Mouse (Mus musculus): ENCODE data around the gene Tnrc6a. TPM values are rescaled to one million over a fixed set of nuclear protein-coding genes. Genes with fewer than 3 reads are reported as not detected.

Gene Tnrc6a
- polyA plus RNA-seq, 1 experiment = 88.9 TPM

DNA sequence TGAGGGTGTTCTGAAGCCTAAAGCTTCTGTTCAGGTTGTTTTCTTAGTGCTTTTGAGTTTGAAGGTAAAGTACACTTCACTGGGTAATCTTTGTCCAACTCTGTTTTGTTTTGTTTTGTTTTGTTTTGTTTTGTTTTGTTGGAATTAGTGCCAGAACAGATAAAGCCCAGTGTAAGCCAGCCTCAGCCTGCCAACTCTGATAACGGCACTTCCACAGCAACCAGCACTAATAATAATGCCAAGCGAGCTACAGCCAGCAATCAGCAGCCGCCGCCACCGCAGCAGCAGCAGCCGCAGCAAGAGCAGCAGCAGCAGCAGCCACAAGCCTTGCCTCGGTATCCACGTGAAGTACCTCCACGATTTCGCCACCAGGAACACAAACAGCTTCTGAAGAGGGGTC, 38.7 kb downstream of the Tnrc6a start:
- peak; percentile 5 for DNase-seq (ENCODE audit: low read depth)
- no peak for TF ChIP-seq CTCF (IDR thresholded peaks at IDR 0.05; ENCODE audit: borderline replicate concordance, extremely low read depth, insufficient read depth, insufficient read length)
- no peak for TF ChIP-seq POLR2A (IDR thresholded peaks at IDR 0.05; ENCODE audit: borderline replicate concordance, extremely low read depth, insufficient read depth, insufficient read length, poor library complexity, severe bottlenecking)

DNA sequence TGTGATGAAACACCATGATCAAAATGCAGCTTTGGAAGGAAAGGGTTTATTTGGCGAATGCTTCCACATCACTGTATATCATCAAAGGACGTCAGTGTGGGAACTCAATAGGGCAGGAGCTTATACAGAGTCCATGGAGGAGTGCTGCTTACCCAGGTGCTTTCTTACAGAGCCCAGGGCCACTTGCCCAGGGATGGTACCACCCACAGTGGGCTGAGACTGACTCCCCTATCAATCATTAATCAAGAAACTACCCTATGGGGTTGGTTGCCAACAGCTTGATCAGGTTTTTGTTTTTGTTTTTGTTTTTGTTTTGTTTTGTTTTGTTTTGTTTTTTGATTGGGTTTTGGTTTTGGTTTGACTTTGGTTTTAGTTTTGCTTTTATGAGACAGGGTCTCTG, 43.8 kb downstream of the Tnrc6a start:
- DNase-seq (ENCODE audit: low read depth) = no peak
- no peak for TF ChIP-seq CTCF (IDR thresholded peaks at IDR 0.05; ENCODE audit: borderline replicate concordance, extremely low read depth, insufficient read depth, insufficient read length)
- TF ChIP-seq POLR2A (IDR thresholded peaks at IDR 0.05; ENCODE audit: borderline replicate concordance, extremely low read depth, insufficient read depth, insufficient read length, poor library complexity, severe bottlenecking) = no peak

DNA sequence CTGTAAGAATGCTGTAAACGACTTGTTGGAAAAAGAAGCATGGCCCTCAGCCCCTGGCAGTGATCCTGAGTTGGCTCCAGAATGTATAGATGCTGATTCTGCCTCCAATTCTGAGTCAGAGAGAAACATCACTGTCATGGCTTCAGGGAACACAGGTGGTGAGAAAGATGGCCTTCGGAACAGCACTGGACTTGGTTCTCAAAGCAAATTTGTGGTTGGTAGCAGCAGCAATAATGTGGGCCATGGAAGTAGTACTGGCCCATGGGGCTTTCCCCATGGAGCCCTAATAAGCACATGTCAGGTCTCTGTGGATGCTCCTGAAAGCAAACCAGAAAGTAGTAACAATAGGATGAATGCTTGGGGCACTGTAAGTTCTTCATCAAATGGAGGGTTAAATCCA, 45.9 kb downstream of the Tnrc6a start:
- DNase-seq (ENCODE audit: low read depth) = no peak
- TF ChIP-seq CTCF (IDR thresholded peaks at IDR 0.05; ENCODE audit: borderline replicate concordance, extremely low read depth, insufficient read depth, insufficient read length) (no peak), POLR2A (IDR thresholded peaks at IDR 0.05; ENCODE audit: borderline replicate concordance, extremely low read depth, insufficient read depth, insufficient read length, poor library complexity, severe bottlenecking) (no peak)

DNA sequence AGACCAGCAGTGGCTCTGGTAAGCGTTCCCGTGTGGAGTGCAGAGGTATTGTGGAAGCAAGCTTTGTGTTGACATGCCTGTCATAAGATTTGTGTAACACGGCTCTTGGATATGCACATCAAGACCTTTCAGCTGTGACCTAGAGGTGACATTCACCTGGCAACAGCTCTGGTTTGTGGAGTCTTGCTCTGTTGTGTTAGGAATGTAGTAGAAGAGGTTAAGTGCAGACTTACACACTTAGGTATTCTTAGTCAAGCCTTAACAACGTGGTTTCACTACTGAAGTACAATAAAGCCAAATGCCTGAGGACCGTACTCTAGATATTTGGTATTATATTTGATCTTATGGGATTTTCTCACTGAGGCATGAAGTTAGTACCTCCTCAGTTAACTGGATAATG, 48.4 kb downstream of the Tnrc6a start:
- TF ChIP-seq POLR2A (IDR thresholded peaks at IDR 0.05; ENCODE audit: borderline replicate concordance, extremely low read depth, insufficient read depth, insufficient read length, poor library complexity, severe bottlenecking) (no peak), CTCF (IDR thresholded peaks at IDR 0.05; ENCODE audit: borderline replicate concordance, extremely low read depth, insufficient read depth, insufficient read length) (no peak)
- no peak for DNase-seq (ENCODE audit: low read depth)

DNA sequence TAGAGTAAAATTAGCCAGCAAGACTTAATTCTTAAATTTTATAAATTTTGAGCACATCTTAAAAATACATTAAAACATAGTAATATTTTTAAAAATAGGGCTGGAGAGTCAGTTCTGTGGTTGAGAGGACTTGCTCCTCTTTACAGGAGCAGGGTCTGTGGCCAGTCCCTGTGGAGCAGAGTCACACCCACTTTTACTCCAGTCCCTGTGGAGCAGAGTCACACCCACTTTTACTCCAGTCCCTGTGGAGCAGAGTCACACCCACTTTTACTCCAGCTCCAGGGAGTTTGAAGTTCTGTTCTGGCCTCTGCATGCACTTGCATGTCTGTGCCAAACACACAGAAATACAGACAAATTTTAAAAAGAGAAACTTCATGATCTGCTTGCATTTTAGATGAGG, 53.5 kb downstream of the Tnrc6a start:
- TF ChIP-seq POLR2A (IDR thresholded peaks at IDR 0.05; ENCODE audit: borderline replicate concordance, extremely low read depth, insufficient read depth, insufficient read length, poor library complexity, severe bottlenecking) (no peak), CTCF (IDR thresholded peaks at IDR 0.05; ENCODE audit: borderline replicate concordance, extremely low read depth, insufficient read depth, insufficient read length) (no peak)
- DNase-seq (ENCODE audit: low read depth) = no peak

DNA sequence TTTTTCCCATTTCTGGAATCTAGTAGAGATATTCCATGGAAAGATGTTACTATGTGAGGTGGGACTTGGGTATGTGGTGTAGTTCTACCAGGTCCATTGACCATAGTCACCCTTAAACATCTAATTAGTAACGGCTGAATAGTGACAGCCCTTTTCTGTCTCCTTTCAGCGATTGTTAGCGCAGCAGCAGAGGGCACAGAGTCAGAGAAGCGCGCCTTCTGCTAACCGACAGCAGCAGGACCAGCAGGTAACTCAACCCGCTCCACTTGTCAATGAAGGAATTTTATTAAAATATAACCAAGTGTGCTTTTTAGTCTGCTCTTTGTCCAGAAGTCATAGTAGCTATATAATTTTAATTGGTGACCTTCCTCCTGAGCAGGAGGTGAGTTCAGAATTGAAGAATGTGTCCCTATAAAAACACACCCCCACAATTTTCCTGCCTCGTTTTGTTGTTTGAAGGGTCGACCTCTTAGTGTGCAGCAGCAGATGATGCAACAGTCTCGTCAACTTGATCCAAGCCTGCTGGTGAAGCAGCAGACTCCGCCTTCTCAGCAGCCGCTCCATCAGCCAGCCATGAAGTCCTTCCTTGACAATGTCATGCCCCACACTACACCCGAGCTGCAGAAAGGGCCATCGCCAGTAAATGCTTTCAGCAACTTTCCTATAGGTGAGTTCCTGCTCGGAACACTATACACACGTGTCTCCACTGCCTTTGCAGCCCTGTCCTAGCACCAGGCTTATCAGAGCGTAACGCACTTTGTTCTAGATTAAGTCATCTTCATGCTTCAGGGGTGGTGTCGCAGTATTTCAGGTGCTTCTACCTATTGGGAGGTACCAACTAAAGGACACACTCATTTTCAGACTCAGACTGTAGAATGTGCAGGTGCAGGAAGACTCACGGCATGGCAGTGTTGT, 58.4 kb downstream of the Tnrc6a start:
- no peak for TF ChIP-seq CTCF (IDR thresholded peaks at IDR 0.05; ENCODE audit: borderline replicate concordance, extremely low read depth, insufficient read depth, insufficient read length)
- TF ChIP-seq POLR2A (IDR thresholded peaks at IDR 0.05; ENCODE audit: borderline replicate concordance, extremely low read depth, insufficient read depth, insufficient read length, poor library complexity, severe bottlenecking) = no peak
- DNase-seq (ENCODE audit: low read depth) = no peak

DNA sequence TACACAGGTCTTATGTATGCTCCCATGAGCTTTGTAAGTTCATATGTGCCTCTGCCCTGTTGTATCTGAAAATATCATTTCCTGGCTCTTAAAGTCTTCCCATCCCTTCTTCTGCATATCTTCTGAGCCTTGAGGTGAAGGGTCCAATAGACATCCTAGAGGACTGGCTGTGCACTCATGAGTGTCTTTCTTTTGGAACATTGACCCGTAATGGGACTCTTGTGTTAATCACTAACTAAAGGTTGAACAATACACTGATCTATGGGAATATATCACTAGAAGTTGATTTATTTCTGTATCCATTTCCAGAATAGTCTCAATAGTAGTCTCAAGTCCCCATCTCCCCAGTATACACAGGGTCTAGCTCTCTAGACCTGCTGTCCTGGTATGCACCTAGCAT, 61.2 kb downstream of the Tnrc6a start:
- TF ChIP-seq CTCF (IDR thresholded peaks at IDR 0.05; ENCODE audit: borderline replicate concordance, extremely low read depth, insufficient read depth, insufficient read length) (no peak), POLR2A (IDR thresholded peaks at IDR 0.05; ENCODE audit: borderline replicate concordance, extremely low read depth, insufficient read depth, insufficient read length, poor library complexity, severe bottlenecking) (no peak)
- no peak for DNase-seq (ENCODE audit: low read depth)

DNA sequence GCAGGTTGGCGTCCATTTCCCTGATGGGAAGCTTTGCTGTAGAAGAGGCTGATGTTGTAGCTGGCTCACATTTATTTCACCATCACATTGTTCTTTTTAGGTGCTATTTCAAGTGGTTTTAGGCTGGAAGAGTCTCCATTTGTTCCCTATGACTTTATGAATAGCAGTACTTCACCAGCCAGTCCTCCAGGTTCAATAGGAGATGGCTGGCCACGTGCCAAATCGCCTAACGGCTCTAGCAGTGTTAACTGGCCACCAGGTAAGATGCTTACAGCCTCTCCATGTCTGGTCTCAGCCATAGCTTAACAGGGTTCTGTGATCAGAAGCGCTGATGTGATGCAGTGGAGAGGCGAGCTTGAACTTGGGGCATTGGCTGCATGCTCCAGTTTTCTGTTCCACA, 62.8 kb downstream of the Tnrc6a start:
- no peak for TF ChIP-seq CTCF (IDR thresholded peaks at IDR 0.05; ENCODE audit: borderline replicate concordance, extremely low read depth, insufficient read depth, insufficient read length)
- TF ChIP-seq POLR2A (IDR thresholded peaks at IDR 0.05; ENCODE audit: borderline replicate concordance, extremely low read depth, insufficient read depth, insufficient read length, poor library complexity, severe bottlenecking) = no peak
- peak; percentile 4 for DNase-seq (ENCODE audit: low read depth)

DNA sequence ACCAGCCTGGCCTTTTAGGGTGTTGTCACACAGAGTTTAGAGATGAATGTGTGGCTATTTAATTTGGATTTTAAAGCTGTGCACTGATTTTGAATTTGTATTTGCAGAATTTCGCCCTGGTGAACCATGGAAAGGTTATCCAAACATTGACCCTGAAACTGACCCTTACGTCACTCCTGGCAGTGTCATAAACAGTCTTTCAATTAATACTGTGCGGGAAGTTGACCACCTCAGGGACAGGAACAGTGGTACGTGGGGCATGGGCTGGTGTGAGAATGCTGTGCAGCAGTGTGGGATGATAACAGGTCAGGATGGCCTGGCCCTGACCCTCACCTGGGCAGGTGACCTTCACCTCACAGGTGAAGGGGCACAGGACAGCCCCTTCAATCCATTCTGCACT, 63.6 kb downstream of the Tnrc6a start:
- DNase-seq (ENCODE audit: low read depth) = no peak
- TF ChIP-seq CTCF (IDR thresholded peaks at IDR 0.05; ENCODE audit: borderline replicate concordance, extremely low read depth, insufficient read depth, insufficient read length) (no peak), POLR2A (IDR thresholded peaks at IDR 0.05; ENCODE audit: borderline replicate concordance, extremely low read depth, insufficient read depth, insufficient read length, poor library complexity, severe bottlenecking) (no peak)

DNA sequence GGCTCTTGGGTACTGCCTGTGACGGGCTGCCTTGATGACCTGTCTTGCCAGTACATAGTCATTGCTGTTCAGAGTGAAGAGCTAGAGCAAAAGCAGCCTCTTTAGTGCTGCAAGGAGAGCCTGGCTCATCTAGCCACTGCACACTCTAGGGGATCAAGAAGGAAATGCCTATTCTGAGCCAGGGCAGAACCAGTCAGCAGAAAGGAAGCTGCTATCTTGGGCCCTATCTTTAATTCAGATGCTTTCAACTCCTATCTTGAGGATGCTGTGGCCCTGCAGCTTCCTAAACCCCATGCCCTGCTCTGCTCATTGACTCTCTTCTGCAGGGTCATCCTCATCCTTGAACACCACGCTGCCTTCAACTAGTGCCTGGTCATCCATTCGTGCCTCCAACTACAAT, 64.8 kb downstream of the Tnrc6a start:
- TF ChIP-seq POLR2A (IDR thresholded peaks at IDR 0.05; ENCODE audit: borderline replicate concordance, extremely low read depth, insufficient read depth, insufficient read length, poor library complexity, severe bottlenecking) (no peak), CTCF (IDR thresholded peaks at IDR 0.05; ENCODE audit: borderline replicate concordance, extremely low read depth, insufficient read depth, insufficient read length) (no peak)
- DNase-seq (ENCODE audit: low read depth) = no peak

DNA sequence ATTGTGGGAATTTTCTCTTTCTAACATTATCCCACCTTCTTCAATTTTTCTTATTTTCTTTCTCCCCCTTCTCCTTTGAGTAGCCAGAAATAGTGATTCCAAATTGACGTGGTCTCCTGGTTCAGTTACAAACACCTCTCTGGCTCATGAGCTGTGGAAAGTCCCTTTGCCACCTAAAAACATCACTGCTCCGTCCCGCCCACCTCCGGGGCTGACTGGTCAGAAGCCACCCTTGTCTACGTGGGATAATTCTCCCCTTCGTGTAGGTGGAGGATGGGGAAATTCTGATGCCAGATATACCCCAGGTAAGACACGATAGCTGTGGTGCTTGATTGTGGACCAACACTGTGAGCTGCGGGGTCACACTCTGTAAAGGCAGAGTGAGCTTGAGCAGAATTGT, 66.1 kb downstream of the Tnrc6a start:
- TF ChIP-seq POLR2A (IDR thresholded peaks at IDR 0.05; ENCODE audit: borderline replicate concordance, extremely low read depth, insufficient read depth, insufficient read length, poor library complexity, severe bottlenecking) (no peak), CTCF (IDR thresholded peaks at IDR 0.05; ENCODE audit: borderline replicate concordance, extremely low read depth, insufficient read depth, insufficient read length) (no peak)
- DNase-seq (ENCODE audit: low read depth) = no peak

DNA sequence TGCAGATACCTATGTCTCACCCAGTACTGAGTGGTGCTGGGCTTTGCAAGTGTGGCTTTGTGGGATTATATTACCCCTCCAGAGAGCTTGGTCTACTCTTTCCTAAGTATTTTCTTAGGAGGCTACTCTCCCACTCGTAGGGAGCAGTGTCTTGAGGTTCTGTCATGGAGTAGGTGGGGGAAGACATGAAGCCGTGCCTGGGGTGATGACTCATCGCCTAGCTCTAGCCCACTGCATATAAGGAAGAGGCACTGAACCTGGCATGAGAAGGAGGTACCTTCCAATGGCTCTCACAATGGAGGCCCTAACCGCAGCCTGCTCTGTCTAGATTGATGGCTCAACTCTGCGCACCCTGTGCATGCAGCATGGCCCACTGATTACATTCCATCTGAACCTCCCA, 68.0 kb downstream of the Tnrc6a start:
- DNase-seq (ENCODE audit: low read depth) = no peak
- TF ChIP-seq POLR2A (IDR thresholded peaks at IDR 0.05; ENCODE audit: borderline replicate concordance, extremely low read depth, insufficient read depth, insufficient read length, poor library complexity, severe bottlenecking) = no peak
- no peak for TF ChIP-seq CTCF (IDR thresholded peaks at IDR 0.05; ENCODE audit: borderline replicate concordance, extremely low read depth, insufficient read depth, insufficient read length)

Measured in brain, embryonic 14.5 days (tissue).